Mouse (Mus musculus) liver, embryonic 11.5 days (tissue): ENCODE results near the gene Lrch3. TPM values are rescaled to one million over a fixed set of nuclear protein-coding genes. Genes with fewer than 3 reads are reported as not detected.
A peak's percentile ranks its signal among the peaks of the same experiment; 100 is the strongest.
"Not testable (repeated sequence)": the region's sequence is repeated elsewhere in the genome, so short reads cannot be mapped to it uniquely, and the experiment has no call there.

Experiments used
- ATAC-seq: fragments of 200-750 bp; cut with Nextera tagmentation; replicated peaks from 2 replicates; pipeline ENCODE4 v1.8.0; 2017; ENCODE audit warnings: moderate number of reproducible peaks, mild to moderate bottlenecking, moderate TSS enrichment, moderate library complexity; ENCODE audit not compliant: low FRiP score
- DNase-seq: peaks from one replicate; pipeline ENCODE4 v3.0.0-alpha.2; 2017; ENCODE audit warnings: low spot score
- H3K27ac ChIP-seq: fragments of 300-500 bp; sonication (generic); 2 replicates; pipeline ENCODE4 v1.5.1; 2014; ENCODE audit warnings: mild to moderate bottlenecking, low read depth, low read length, control low read depth
- H3K27me3 ChIP-seq: fragments of 300-500 bp; sonication (generic); replicated peaks from 2 replicates; pipeline ENCODE4 v1.6.1; 2014; ENCODE audit warnings: low read length, mixed read lengths; ENCODE audit not compliant: control insufficient read depth, insufficient read depth
- H3K36me3 ChIP-seq: fragments of 300-500 bp; sonication (generic); 2 replicates; pipeline ENCODE4 v1.6.1; 2014; ENCODE audit warnings: mild to moderate bottlenecking, low read length, moderate library complexity, mixed read lengths; ENCODE audit not compliant: control insufficient read depth, insufficient read depth
- H3K4me1 ChIP-seq: fragments of 300-500 bp; sonication (generic); replicated peaks from 2 replicates; pipeline ENCODE4 v1.6.1; 2014; ENCODE audit warnings: low read length, mixed read lengths; ENCODE audit not compliant: control insufficient read depth, insufficient read depth
- H3K4me2 ChIP-seq: fragments of 300-500 bp; sonication (generic); 2 replicates; pipeline ENCODE4 v1.6.1; 2014; ENCODE audit warnings: mild to moderate bottlenecking, control low read depth, moderate library complexity
- H3K4me3 ChIP-seq: fragments of 300-500 bp; sonication (generic); 2 replicates; pipeline ENCODE4 v1.5.1; 2014; ENCODE audit warnings: low read depth, low read length, control low read depth
- H3K9ac ChIP-seq: fragments of 300-500 bp; sonication (generic); 2 replicates; pipeline ENCODE4 v1.6.1; 2014; ENCODE audit warnings: low read depth, low read length, control low read depth
- H3K9me3 ChIP-seq: fragments of 300-500 bp; sonication (generic); 2 replicates; pipeline ENCODE4 v1.6.1; 2016; ENCODE audit warnings: low read length, inconsistent platforms, mixed read lengths; ENCODE audit not compliant: control insufficient read depth
- WGBS: fragments of 180-500 bp; shearing (Covaris S2); extraction: QIAGEN DNeasy Blood & Tissue Kit; methylation state at CpG from one replicate; pipeline ENCODE4 v1.1.7; 2014; 5-methylcytosine and 5-hydroxymethylcytosine counted together
- polyA plus RNA-seq: library from polyadenylated mRNA; unstranded; fragments of >200 nt; fragmentation: Nextera tagmentation; extraction: Ambion mirVana; gene quantifications from 2 replicates; pipeline ENCODE4 v1.2.1, GENCODE M21; 2014

Lrch3 gene
- polyA plus RNA-seq, 1 experiment from 2014 or later, result 15.9 TPM

GRCm38 (mm10) chr16:32901360-32902050 lies 12.4 kb upstream of the Lrch3 start:
- WGBS, result 83% methylated on average over 2 of the region's 2 CpGs
- no peaks in the 10 kb centered on the region for H3K27me3 ChIP-seq
- H3K9me3 ChIP-seq, result no peaks in the 10 kb centered on the region
- H3K4me1 ChIP-seq, result no peaks in the 10 kb centered on the region
- no peak overlapping the region for H3K9ac ChIP-seq
- no peak overlapping the region for H3K27ac ChIP-seq
- ATAC-seq, result no peak
- H3K4me2 ChIP-seq, result no peak overlapping the region
- DNase-seq, result no peak
- no peak overlapping the region for H3K4me3 ChIP-seq
- peaks cover 9% of the 10 kb centered on the region for H3K36me3 ChIP-seq

GRCm38 (mm10) chr16:32902051-32902428 lies 11.9 kb upstream of the Lrch3 start:
- Histone ChIP-seq H3K4me2 (no peak overlapping the region), H3K36me3 (peaks cover 11% of the 10 kb centered on the region), H3K4me1 (no peaks in the 10 kb centered on the region), H3K27me3 (no peaks in the 10 kb centered on the region), H3K4me3 (no peak overlapping the region), H3K9ac (no peak overlapping the region), H3K27ac (no peak overlapping the region), H3K9me3 (no peaks in the 10 kb centered on the region)
- ATAC-seq (no peak), DNase-seq (no peak)
- WGBS, result 66% methylated on average over 3 of the region's 3 CpGs

- WGBS, result 89% methylated on average over 2 of the region's 2 CpGs
- H3K9ac ChIP-seq, result no peak overlapping the region
- H3K27ac ChIP-seq, result no peak overlapping the region
- DNase-seq, result no peak
- H3K36me3 ChIP-seq, result peaks cover 6% of the 10 kb centered on the region; the same call in 1 of the 2 replicates
- H3K4me3 ChIP-seq, result no peak overlapping the region
- no peak overlapping the region for H3K4me2 ChIP-seq
- no peaks in the 10 kb centered on the region for H3K4me1 ChIP-seq
- H3K9me3 ChIP-seq, result no peaks in the 10 kb centered on the region
- ATAC-seq, result no peak
- H3K27me3 ChIP-seq, result no peaks in the 10 kb centered on the region
Measured at GRCm38 (mm10) chr16:32906186-32906585, 7.7 kb upstream of the Lrch3 start.

GRCm38 (mm10) chr16:32906727-32907126 lies 7.2 kb upstream of the Lrch3 start:
- 76% methylated on average over 8 of the region's 8 CpGs for WGBS
- no peak overlapping the region for H3K27ac ChIP-seq
- H3K9ac ChIP-seq, result no peak overlapping the region
- no peaks in the 10 kb centered on the region for H3K4me1 ChIP-seq
- H3K4me2 ChIP-seq, result no peak overlapping the region
- H3K4me3 ChIP-seq, result no peak overlapping the region
- no peak for ATAC-seq
- H3K36me3 ChIP-seq, result peaks cover 6% of the 10 kb centered on the region; the same call in 1 of the 2 replicates
- DNase-seq, result no peak
- no peaks in the 10 kb centered on the region for H3K27me3 ChIP-seq
- H3K9me3 ChIP-seq, result no peaks in the 10 kb centered on the region

- Histone ChIP-seq H3K4me2 (peak overlapping the region; percentile 90), H3K4me3 (peak overlapping the region; percentile 98)
- ATAC-seq, result no peak
Measured at GRCm38 (mm10) chr16:32913212-32913611, 688 bp upstream of the Lrch3 start.

GRCm38 (mm10) chr16:32915292-32916068 lies 1.6 kb downstream of the Lrch3 start:
- peak overlapping the region; percentile 90 for H3K4me2 ChIP-seq
- no peak for DNase-seq
- H3K27me3 ChIP-seq, result no peaks in the 10 kb centered on the region
- H3K4me3 ChIP-seq, result peak overlapping the region; percentile 98
- WGBS, result 71% methylated on average over 9 of the region's 9 CpGs
- H3K9ac ChIP-seq, result no peak overlapping the region
- H3K36me3 ChIP-seq, result no peaks in the 10 kb centered on the region
- no peaks in the 10 kb centered on the region for H3K9me3 ChIP-seq
- peaks cover 3% of the 10 kb centered on the region for H3K4me1 ChIP-seq
- no peak overlapping the region for H3K27ac ChIP-seq
- ATAC-seq, result no peak

More at GRCm38 (mm10) chr16:32913212-32913611, 688 bp upstream of the Lrch3 start:
- Histone ChIP-seq H3K27ac (no peak overlapping the region), H3K9me3 (no peaks in the 10 kb centered on the region), H3K36me3 (no peaks in the 10 kb centered on the region), H3K4me1 (peaks cover 3% of the 10 kb centered on the region), H3K27me3 (no peaks in the 10 kb centered on the region), H3K9ac (no peak overlapping the region)
- WGBS, result 57% methylated on average over 7 of the region's 7 CpGs
- no peak for DNase-seq

GRCm38 (mm10) chr16:32926629-32927028 lies 12.7 kb downstream of the Lrch3 start:
- H3K27me3 ChIP-seq, H3K36me3 ChIP-seq, H3K27ac ChIP-seq, ATAC-seq, DNase-seq, H3K4me1 ChIP-seq, H3K9ac ChIP-seq, H3K4me2 ChIP-seq, H3K4me3 ChIP-seq, H3K9me3 ChIP-seq: not testable (repeated sequence)
- WGBS, result 89% methylated on average over 9 of the region's 9 CpGs

- ATAC-seq, result no peak
- 91% methylated on average over 8 of the region's 8 CpGs for WGBS
- no peaks in the 10 kb centered on the region for H3K36me3 ChIP-seq
- no peaks in the 10 kb centered on the region for H3K9me3 ChIP-seq
- H3K4me3 ChIP-seq, result no peak overlapping the region
- H3K27me3 ChIP-seq, result no peaks in the 10 kb centered on the region
- DNase-seq, result no peak
- H3K9ac ChIP-seq, result no peak overlapping the region
- no peak overlapping the region for H3K27ac ChIP-seq
- H3K4me1 ChIP-seq, result no peaks in the 10 kb centered on the region
- H3K4me2 ChIP-seq, result no peak overlapping the region
Measured at GRCm38 (mm10) chr16:32927044-32927443, 13.1 kb downstream of the Lrch3 start.

GRCm38 (mm10) chr16:32929918-32930317 lies 16.0 kb downstream of the Lrch3 start:
- no peaks in the 10 kb centered on the region for H3K36me3 ChIP-seq
- WGBS, result 52% methylated on average over 2 of the region's 2 CpGs
- no peak overlapping the region for H3K4me3 ChIP-seq
- no peaks in the 10 kb centered on the region for H3K9me3 ChIP-seq
- H3K27me3 ChIP-seq, result no peaks in the 10 kb centered on the region
- no peak for DNase-seq
- no peaks in the 10 kb centered on the region for H3K4me1 ChIP-seq
- no peak overlapping the region for H3K4me2 ChIP-seq
- no peak overlapping the region for H3K27ac ChIP-seq
- ATAC-seq, result no peak
- no peak overlapping the region for H3K9ac ChIP-seq
